Mouse (Mus musculus) kidney, adult 2 months (tissue): ENCODE measurements at regions not wholly inside any gene's neighbourhood (a gene's known extent, or its start where the extent isn't known, plus 50 kb on each side); places are given as distances from the start of the nearest gene placed in this dataset.

Experiments used
- CTCF ChIP-seq: fragments of 200-500 bp; conservative IDR thresholded peaks from 2 replicates; pipeline ENCODE4 v1.5.1; 2011; ENCODE audit warnings: low read depth, mild to moderate bottlenecking, control low read depth, low read length, moderate library complexity, mixed read lengths; ENCODE audit not compliant: insufficient read depth, insufficient read length
- POLR2A ChIP-seq: fragments of 200-500 bp; IDR thresholded peaks from one replicate; pipeline ENCODE4 v1.6.1; 2011; ENCODE audit warnings: low read depth, low read length, control low read depth

DNA sequence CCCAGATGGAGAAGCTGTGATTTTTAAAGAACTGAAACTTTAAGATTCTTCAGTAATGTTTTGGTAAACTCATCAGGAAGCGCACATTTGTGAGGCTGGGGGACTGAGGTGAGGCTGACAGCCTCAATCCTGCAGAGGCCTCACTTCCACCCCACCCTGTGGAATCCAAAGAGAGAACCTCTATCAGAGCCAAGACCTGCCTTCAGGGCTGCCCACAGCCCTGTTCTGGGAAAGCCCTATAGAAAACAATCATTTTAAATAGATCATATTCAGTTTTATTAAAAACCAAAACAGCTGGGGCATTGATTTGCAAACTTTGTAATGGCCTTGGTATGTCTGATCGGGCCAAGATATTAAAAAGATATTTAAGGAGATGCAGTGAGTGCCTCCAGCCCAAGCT is 210.7 kb upstream of the Tsc22d2 start:
- TF ChIP-seq CTCF, result no peak
- TF ChIP-seq POLR2A, result no peak
